Mouse (Mus musculus): Measurements from ENCODE around the gene Grb2. TPM values are rescaled to one million over a fixed set of nuclear protein-coding genes. Genes with fewer than 3 reads are reported as not detected.

Grb2 gene
- polyA plus RNA-seq, 1 experiment from 2014 or later: 93.9 TPM

DNA sequence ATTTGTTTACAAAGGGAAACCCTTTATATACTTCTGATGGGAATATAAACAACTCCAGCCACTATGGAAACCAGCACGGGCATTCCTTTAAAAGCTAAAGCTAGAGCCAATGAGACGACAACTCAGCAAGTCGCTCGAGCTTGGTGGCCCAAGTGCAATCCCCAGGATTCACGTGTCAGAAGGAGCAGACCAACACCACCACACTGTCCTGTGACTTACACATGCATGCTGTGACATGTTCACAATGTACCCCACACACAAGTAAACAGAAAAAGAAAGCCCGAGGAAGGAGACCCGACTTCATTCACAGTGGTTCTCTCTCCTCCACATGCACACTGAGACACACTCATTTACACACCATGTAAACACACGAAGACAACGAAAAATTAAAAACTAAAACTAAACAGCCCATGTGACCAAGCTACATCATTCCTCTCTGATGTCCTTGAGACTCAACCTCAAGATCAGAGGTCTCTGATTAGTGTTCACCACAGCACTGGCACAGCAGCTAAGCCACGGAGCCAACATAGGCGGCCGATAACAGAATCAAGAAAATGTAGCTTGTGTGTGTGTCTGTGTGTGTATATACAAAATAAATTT lies 14.3 kb downstream of the Grb2 start:
- WGBS: 78% methylated on average over 12 of the region's 12 CpGs
- H3K27me3 ChIP-seq: no peaks in the 10 kb centered on the region
- no peak overlapping the region for H3K27ac ChIP-seq

DNA sequence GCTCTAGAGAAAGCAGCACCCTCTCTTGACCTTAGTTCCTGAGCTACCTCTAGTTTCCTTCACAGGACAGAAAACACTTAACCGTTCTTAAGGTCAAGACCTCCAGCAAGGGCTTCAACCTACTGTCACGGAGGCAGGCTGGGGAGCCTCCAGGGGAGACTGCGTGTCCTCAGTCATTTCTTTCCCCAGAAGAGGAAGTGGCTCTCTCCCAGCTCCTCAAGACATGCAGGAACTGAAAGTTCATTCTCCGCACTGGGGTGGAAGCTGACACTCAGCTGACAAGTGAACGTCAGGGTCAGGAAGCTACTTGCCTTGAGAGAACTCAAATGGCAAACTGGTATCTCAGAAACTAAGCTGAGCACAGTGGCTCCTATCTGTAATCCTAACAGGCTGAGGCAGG lies 15.6 kb downstream of the Grb2 start:
- no peak for ATAC-seq (ENCODE audit: insufficient number of reproducible peaks, low FRiP score, low TSS enrichment, low read depth)
- no peaks in the 10 kb centered on the region for H3K9me3 ChIP-seq

More for the DNA sequence above, 14.3 kb downstream of the Grb2 start:
- H3K4me3 ChIP-seq: no peak overlapping the region
- H3K4me2 ChIP-seq: no peak overlapping the region
- H3K36me3 ChIP-seq: peaks cover 16% of the 10 kb centered on the region
- H3K9me3 ChIP-seq: no peaks in the 10 kb centered on the region
- no peak overlapping the region for H3K9ac ChIP-seq
- no peak for ATAC-seq (ENCODE audit: insufficient number of reproducible peaks, low FRiP score, low TSS enrichment, low read depth)
- H3K4me1 ChIP-seq: peaks cover 7% of the 10 kb centered on the region

DNA sequence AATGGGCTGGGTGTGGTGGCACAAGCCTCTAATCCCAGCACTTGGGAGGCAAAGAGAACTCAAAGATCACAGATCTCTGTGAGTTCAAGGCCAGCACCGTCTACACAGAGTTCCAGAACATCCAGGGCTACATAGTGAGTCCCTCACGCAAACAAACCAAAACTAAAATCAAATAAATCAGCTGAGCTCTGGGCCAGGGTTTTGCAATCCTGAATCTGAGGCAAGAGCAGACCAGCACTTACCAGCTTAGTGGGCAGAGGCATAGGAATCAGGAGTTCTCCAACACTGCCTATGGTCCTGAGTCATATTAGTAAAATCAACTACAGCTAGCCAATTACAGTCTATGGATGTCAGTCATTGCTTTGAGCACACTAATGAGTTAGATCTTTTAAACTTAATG lies 16.4 kb downstream of the Grb2 start:
- no peaks in the 10 kb centered on the region for H3K9me3 ChIP-seq
- no peaks in the 10 kb centered on the region for H3K27me3 ChIP-seq
- H3K4me3 ChIP-seq: no peak overlapping the region
- no peak overlapping the region for H3K4me2 ChIP-seq
- H3K36me3 ChIP-seq: peaks cover 8% of the 10 kb centered on the region
- no peak for ATAC-seq (ENCODE audit: insufficient number of reproducible peaks, low FRiP score, low TSS enrichment, low read depth)
- H3K27ac ChIP-seq: no peak overlapping the region
- 84% methylated on average over 2 of the region's 2 CpGs for WGBS
- H3K9ac ChIP-seq: no peak overlapping the region
- H3K4me1 ChIP-seq: 0 out of 2 replicates have a peak, but pooled peaks cover 3% of the 10 kb centered on the region

More for the DNA sequence above, 15.6 kb downstream of the Grb2 start:
- WGBS: 62% methylated on average over 5 of the region's 5 CpGs
- Histone ChIP-seq H3K4me1 (0 out of 2 replicates have a peak, but pooled peaks cover 3% of the 10 kb centered on the region), H3K27ac (no peak overlapping the region), H3K4me3 (no peak overlapping the region), H3K36me3 (peaks cover 15% of the 10 kb centered on the region), H3K9ac (no peak overlapping the region), H3K4me2 (no peak overlapping the region), H3K27me3 (no peaks in the 10 kb centered on the region)

DNA sequence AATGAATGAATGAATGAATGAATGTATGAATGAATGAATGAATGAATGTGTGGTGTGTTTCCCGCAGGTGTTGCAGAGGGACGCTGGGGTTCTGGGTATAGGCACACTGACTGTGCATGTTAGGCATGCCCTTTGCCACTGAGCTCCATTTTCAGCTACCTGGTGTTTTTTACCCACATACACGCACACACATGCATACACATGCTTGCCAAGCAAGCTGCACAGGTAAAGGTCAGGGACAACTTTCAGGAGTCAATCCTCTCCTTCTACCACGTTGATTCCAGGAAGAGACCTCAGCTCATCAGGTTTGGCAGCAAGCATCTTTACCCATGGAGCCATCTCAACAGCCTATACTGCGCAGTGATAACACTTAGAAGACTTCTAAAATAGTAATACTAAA lies 16.9 kb downstream of the Grb2 start:
- no peak for ATAC-seq (ENCODE audit: insufficient number of reproducible peaks, low FRiP score, low TSS enrichment, low read depth)
- Histone ChIP-seq H3K9me3 (no peaks in the 10 kb centered on the region), H3K27ac (no peak overlapping the region), H3K4me3 (no peak overlapping the region), H3K4me1 (0 out of 2 replicates have a peak, but pooled peaks cover 3% of the 10 kb centered on the region), H3K9ac (no peak overlapping the region), H3K36me3 (peaks cover 8% of the 10 kb centered on the region), H3K27me3 (no peaks in the 10 kb centered on the region), H3K4me2 (no peak overlapping the region)
- 93% methylated on average over 5 of the region's 5 CpGs for WGBS

DNA sequence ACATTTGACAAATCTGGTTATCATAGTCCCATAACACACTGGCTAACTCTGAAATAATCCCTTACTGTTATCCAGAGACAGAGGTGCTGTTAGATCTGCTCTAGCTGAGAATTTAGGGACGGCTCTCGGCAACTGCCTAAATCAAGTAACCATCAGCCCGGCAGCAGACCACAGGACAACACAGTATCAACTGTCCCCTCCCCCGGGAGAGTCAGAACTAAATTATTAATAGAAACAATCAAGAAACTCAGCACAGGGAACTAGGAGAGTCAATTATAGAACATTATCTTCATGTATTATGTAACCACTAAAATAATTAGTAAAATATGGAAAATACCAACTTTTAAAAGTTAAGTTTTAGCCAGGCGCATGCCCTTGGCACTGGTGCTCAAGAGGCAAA lies 17.4 kb downstream of the Grb2 start:
- no peaks in the 10 kb centered on the region for H3K9me3 ChIP-seq
- no peak for ATAC-seq (ENCODE audit: insufficient number of reproducible peaks, low FRiP score, low TSS enrichment, low read depth)
- 77% methylated on average over 5 of the region's 5 CpGs for WGBS

DNA sequence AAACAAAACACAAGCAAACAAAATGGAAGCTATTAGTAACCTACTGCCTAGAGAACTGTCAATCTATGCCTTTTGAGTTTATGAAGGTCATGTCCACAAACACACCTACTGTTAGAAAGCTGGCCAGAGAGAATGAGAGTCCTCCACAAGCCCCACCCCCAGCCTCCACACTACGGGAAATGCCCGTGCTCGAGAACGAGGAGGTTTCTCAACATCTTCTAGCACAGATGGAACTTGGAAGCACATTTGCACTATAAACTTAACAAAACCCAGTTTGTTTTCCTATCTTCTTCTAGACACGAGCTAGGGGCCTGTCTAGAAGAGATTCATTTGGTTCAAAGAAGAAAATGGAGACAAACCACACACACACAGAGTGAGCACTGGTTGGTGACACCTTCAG lies 18.0 kb downstream of the Grb2 start:
- H3K4me2 ChIP-seq: no peak overlapping the region
- 77% methylated on average over 5 of the region's 5 CpGs for WGBS
- peaks cover 4% of the 10 kb centered on the region; the same call in 1 of the 2 replicates for H3K4me1 ChIP-seq
- peaks cover 8% of the 10 kb centered on the region for H3K36me3 ChIP-seq
- H3K9ac ChIP-seq: no peak overlapping the region
- no peaks in the 10 kb centered on the region for H3K27me3 ChIP-seq
- H3K27ac ChIP-seq: no peak overlapping the region
- no peaks in the 10 kb centered on the region for H3K9me3 ChIP-seq
- ATAC-seq (ENCODE audit: insufficient number of reproducible peaks, low FRiP score, low TSS enrichment, low read depth): no peak
- no peak overlapping the region for H3K4me3 ChIP-seq

More for the DNA sequence above, 17.4 kb downstream of the Grb2 start:
- no peak overlapping the region for H3K4me3 ChIP-seq
- peaks cover 8% of the 10 kb centered on the region for H3K36me3 ChIP-seq
- H3K27me3 ChIP-seq: no peaks in the 10 kb centered on the region
- no peak overlapping the region for H3K4me2 ChIP-seq
- 0 out of 2 replicates have a peak, but pooled peaks cover 3% of the 10 kb centered on the region for H3K4me1 ChIP-seq
- H3K9ac ChIP-seq: no peak overlapping the region
- H3K27ac ChIP-seq: no peak overlapping the region

DNA sequence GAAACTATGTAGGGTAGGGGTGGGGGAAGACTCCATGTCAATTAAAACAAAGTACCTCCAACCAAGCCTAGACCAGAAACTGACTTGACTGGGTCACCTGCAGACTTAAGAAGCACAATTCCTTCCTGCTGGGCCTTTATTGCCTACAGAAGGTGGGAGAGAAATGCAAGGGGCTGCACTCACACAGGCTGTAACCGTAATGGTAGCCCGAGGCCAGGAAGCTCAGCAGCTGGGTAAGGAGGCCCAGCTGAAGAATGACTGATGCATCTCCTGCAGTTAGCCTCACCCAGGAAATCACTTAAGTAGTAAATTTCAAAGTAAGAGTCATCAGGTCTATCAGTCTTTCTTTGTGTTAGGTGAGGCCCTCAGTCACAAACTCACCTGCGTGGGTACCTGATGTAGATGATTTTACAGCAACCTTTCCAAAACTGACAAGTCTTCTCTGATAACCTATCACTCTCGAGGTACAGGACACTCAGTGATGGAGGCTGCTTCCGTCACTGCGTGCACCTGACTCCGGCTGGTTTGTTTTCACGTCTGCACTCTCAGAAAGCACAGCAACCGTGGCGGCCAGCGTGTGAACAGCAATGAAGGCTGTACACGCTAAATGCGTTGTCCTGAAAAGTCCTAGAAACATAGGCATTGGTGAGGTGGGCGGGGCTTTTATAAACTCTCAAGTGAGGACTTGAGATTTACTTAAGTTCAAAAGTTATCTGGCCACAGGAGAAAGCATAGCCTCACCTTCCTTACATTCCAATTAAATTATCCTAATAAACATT lies 19.1 kb downstream of the Grb2 start:
- H3K4me1 ChIP-seq: peaks cover 9% of the 10 kb centered on the region
- H3K36me3 ChIP-seq: peaks cover 8% of the 10 kb centered on the region
- no peak overlapping the region for H3K4me2 ChIP-seq
- H3K27ac ChIP-seq: no peak overlapping the region
- H3K9ac ChIP-seq: no peak overlapping the region
- H3K4me3 ChIP-seq: no peak overlapping the region
- whole genome bisulfite sequencing: 90% methylated on average over 14 of the region's 14 CpGs
- H3K27me3 ChIP-seq: no peaks in the 10 kb centered on the region
- ATAC-seq (ENCODE audit: insufficient number of reproducible peaks, low FRiP score, low TSS enrichment, low read depth): no peak
- no peaks in the 10 kb centered on the region for H3K9me3 ChIP-seq

DNA sequence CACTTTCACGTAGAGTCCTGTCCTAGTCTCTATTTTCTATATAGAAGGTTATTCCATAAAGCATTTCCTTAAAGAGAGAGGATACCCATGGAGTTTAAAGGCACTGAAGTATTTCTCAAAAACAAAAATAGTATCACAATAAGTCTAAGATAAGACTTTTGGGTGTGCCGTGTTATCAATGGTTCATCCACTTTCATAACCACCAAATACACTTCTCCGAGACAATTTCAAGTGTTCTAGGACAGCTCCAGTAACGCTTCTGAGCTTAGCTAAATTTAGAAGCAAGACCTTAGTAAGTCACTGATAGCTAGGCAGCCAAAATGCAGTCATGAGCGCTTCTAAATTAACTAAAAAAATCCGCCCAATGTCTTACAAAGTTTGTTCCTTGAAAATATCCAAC lies 22.0 kb downstream of the Grb2 start:
- WGBS: 83% methylated on average over 6 of the region's 6 CpGs
- Histone ChIP-seq H3K36me3 (peaks cover 22% of the 10 kb centered on the region), H3K9ac (no peak overlapping the region), H3K4me1 (peaks cover 7% of the 10 kb centered on the region), H3K4me2 (no peak overlapping the region), H3K27ac (no peak overlapping the region), H3K27me3 (no peaks in the 10 kb centered on the region), H3K4me3 (no peak overlapping the region), H3K9me3 (no peaks in the 10 kb centered on the region)
- no peak for ATAC-seq (ENCODE audit: insufficient number of reproducible peaks, low FRiP score, low TSS enrichment, low read depth)

DNA sequence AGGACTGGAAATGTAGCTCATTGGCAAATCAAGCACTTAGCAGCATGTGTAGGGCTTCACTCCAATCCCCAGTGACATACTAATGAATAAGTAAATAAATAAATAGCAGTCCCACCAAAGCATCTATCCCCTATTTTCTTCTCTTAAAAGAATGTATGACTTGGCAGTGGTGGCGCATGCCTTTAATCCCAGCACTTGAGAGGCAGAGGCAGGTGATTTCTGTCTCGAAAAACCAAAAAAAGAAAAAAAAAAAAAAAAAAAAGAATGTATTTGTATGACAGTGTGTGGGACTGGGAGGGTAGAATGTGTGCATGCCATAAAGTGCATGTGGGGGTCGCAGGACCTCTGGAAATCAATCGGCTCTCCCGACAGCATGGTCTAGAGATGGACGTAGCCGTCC lies 22.4 kb downstream of the Grb2 start:
- no peak for ATAC-seq (ENCODE audit: insufficient number of reproducible peaks, low FRiP score, low TSS enrichment, low read depth)
- H3K27ac ChIP-seq: no peak overlapping the region

DNA sequence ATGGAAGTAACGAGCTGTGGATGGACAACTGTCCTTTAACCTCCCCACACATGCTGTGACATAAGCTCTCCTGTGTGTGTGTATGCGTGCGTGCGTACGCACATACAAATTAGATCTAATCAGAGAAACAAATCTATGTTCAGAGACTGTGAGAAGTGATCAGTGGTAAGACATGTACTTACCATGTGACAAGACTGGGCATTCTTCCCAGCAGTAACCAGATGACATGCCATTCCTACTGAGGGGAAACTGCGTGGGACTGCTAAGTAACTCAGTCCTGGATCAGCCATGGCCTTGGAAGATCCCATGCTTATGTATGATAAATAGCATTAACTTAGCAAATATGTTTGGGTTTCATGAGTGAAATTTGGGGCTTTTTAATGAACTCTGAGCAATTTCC lies 23.5 kb downstream of the Grb2 start:
- no peak overlapping the region for H3K4me2 ChIP-seq
- H3K27me3 ChIP-seq: no peaks in the 10 kb centered on the region
- H3K9ac ChIP-seq: no peak overlapping the region
- no peak overlapping the region for H3K4me3 ChIP-seq
- no peak overlapping the region for H3K27ac ChIP-seq
- H3K9me3 ChIP-seq: no peaks in the 10 kb centered on the region
- peaks cover 6% of the 10 kb centered on the region for H3K4me1 ChIP-seq
- ATAC-seq (ENCODE audit: insufficient number of reproducible peaks, low FRiP score, low TSS enrichment, low read depth): no peak
- 79% methylated on average over 6 of the region's 6 CpGs for WGBS
- peaks cover 26% of the 10 kb centered on the region for H3K36me3 ChIP-seq

More for the DNA sequence above, 22.4 kb downstream of the Grb2 start:
- peaks cover 6% of the 10 kb centered on the region for H3K4me1 ChIP-seq
- H3K4me3 ChIP-seq: no peak overlapping the region
- H3K36me3 ChIP-seq: peaks cover 22% of the 10 kb centered on the region
- no peak overlapping the region for H3K4me2 ChIP-seq
- no peak overlapping the region for H3K9ac ChIP-seq
- 75% methylated on average over 7 of the region's 7 CpGs for WGBS
- H3K9me3 ChIP-seq: no peaks in the 10 kb centered on the region
- no peaks in the 10 kb centered on the region for H3K27me3 ChIP-seq

DNA sequence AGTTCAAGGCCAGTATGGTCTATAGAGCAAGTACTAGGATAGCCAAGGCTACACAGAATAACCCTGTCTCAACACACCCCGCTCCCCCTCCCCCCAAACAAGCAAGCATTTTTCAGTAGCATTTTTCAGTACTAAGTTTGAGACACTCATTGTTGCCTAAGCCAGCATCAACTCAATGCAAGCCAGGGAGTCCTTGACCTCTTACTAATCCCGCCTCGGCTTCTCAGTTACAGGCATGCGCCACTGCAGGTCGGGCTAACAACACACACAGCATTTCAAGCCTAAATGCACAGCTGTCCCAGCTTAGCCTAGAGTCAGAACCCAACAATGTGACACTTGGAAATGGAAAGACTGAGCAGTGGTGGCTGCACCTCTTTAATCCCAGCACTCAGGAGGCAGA lies 25.1 kb downstream of the Grb2 start:
- Histone ChIP-seq H3K4me2 (no peak overlapping the region), H3K9ac (no peak overlapping the region), H3K4me3 (no peak overlapping the region), H3K27ac (no peak overlapping the region), H3K9me3 (no peaks in the 10 kb centered on the region), H3K27me3 (no peaks in the 10 kb centered on the region), H3K36me3 (peaks cover 23% of the 10 kb centered on the region), H3K4me1 (peaks cover 6% of the 10 kb centered on the region)
- 95% methylated on average over 5 of the region's 5 CpGs for WGBS
- no peak for ATAC-seq (ENCODE audit: insufficient number of reproducible peaks, low FRiP score, low TSS enrichment, low read depth)

DNA sequence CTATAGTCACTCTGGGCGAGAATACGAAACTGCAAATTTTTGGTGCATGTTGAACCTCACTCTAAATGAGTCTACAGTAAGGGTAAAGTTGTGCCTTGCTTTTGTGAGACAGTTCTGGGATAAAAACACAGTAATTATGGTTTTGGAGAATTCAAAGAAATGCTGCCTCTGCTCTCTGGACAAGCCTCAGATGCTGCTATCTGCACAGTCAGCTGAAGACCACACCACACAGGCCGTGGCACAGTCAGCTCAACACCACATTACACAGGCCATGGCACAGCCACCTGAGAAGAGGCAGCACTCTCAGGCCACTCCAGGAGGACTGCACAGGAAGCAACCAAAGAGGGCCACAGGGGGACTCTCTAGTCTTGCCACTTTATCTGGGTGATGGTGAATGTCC lies 26.0 kb downstream of the Grb2 start:
- no peak for ATAC-seq (ENCODE audit: insufficient number of reproducible peaks, low FRiP score, low TSS enrichment, low read depth)
- no peaks in the 10 kb centered on the region for H3K27me3 ChIP-seq
- H3K9me3 ChIP-seq: no peaks in the 10 kb centered on the region
- peaks cover 23% of the 10 kb centered on the region for H3K36me3 ChIP-seq
- H3K9ac ChIP-seq: no peak overlapping the region
- H3K4me2 ChIP-seq: no peak overlapping the region
- H3K27ac ChIP-seq: no peak overlapping the region
- 94% methylated on average over 3 of the region's 3 CpGs for WGBS
- no peak overlapping the region for H3K4me3 ChIP-seq
- H3K4me1 ChIP-seq: peaks cover 6% of the 10 kb centered on the region

Data from limb, embryonic 15.5 days (tissue).